Mouse (Mus musculus) A20 (cell line): ENCODE measurements around the gene Iqce.

Experiments used
- DNase-seq: peaks from one replicate; pipeline ENCODE4 v3.0.0-alpha.2; 2011; ENCODE audit warnings: low read depth, low spot score

Iqce gene

DNA sequence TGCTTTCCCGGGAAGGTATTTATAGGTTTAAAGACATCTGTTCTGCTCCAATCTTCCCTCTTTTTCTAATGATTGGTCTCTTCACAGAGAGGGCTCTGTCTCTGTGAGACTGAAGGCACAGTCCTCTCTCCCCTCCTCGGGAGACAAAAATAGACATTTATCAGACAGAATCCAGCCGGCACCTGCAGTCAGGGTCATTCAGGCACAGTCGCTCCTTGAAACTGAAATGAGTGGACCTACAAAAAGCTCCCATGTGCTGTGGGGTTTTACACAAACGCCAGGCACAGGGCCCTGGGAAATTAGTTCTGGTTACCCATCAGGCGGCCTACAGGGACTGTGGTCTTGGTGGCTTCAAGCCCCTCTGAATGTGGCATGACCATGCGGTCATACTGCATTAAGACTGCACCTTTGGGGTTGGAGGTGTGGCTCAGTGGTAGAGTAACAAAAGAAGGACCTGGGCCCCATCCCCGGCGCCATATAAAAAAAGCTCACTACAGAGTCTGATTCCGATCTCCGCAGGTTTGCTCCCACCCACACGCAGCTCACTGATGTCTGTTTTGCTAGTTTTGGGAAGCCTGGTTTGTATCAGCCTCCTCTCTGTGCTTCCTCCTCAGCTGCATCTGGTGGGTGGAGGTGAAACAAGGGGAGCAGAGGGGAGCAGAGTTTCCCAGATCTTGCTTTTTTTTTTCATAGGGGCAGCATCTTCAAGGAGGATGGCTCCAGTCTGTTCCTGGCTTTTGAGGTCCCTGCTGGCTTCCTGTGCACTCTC, 40.1 kb downstream of the Iqce start:
- DNase-seq, result no peak

DNA sequence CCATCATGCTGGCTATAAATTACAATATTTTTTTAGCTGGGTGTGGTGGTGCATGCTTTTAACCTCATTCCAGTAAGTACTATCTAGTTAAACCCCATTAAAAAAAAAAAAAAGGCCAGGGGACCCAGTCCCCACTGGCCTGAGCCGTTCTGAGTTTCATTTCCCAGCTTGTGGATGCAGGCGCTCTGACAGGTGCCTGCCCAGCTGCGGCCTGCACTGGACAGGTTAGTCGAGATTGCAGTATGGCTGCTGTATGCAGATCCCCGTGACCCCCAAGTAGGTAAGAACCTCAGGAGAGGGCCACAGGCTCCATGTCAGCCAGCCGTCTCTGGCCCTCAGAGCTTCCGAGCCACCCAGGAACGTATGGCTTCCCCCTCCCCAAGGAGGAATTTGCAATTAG, 40.8 kb downstream of the Iqce start:
- DNase-seq, result no peak

DNA sequence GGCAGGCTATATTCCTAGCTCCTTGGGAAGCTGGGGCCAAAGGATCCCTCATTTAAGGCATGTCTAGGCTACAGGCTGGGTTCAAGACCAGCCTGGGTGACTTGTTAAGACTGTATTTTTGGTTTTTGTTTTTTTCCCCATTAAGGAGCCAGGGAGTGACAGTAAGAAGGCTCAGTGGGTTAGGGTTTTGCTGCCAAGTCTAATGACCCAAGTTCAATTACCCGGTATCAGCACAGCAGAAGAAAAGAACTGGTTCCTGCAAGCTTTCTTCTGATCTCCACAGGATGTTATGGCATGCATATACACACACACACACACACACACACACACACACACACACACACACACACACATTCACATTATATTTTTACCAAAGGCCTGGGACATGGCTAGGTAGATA, 41.8 kb downstream of the Iqce start:
- no peak for DNase-seq

DNA sequence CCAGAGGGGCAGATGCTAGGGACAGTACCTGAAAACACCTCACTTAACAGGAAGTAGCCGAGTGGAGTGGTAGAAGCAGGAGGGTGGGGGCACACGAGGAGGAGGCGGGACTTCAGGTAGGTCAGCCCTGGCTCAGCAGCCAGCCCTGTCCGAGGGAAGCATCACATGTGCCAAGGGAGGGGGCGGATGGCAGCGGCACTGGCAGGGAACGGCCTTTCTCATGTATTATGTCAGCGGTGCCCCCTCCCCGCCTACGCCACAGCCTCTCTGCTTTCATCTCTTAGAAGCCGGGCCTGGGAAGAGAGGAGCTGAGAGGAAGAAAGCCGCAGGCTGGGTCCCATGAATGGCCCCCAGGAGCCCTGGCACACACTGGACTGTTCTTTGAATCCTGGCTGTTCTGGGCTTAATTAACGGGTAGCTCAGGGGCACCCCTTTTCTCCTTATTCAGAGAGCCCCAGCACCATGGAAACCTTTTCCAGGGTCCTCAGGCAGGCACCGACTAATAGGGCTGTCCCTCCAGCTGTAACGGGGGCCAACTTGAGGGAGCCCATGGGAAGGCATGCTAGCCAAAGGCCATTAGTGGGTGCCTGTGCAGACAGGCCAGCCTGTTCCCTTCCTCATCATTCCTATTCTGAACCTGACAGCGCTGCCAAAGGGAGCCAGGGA, 42.4 kb downstream of the Iqce start:
- DNase-seq, result peak; percentile 27

DNA sequence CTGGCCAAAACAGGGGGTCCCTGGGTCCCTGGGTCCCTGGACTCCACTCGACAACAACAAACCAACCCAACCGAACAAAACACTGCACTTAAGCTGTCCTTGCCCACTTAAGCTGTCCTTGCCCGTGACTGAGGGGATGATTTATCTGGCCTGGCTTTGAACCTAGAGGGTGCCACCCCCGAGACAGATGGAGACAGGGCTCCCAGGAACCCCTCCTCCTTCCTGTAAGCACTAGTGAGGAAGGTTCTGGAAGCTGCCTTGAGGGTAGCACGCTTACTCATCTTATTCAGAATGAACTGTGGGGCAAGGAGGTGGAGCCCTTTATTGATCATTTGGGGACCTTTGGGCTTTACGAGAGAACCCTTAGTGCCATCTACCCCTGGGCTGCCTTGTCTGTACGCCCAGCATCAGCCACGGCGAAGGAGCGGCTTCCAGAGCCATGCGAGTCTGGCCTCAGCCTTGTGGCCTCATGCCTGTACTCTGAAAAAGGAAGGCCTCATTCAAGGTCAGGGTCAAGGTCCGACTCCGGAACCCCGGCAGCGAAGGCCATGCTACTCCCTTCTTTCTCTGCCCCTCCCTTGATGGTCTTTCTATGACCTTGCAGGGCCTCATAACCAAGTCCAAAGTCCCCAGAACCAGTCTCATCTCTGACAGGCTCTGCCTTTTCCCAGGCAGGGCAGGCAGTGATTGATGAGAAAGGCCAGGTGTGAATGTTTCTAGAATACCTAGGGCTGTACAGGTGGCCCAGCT, 47.9 kb downstream of the Iqce start:
- DNase-seq, result no peak

DNA sequence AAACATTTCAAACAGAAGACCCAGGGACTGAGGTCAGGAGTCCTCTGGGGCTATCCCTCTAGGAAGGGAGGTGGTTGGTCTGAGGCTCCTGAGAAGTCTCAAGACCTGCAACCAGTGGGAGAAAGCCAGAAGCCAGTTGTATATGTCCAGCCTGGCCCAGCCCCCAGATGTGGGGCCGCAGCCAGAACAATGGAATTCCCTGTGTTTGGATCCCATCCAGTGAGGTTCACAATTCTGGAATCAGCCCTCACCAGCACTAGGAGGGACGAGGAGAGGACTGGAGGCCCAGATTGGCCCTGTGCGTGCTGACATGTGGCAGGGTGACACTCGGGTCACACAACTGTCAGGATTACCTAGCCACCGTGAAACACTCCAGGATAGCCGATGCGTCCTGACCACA, 49.6 kb downstream of the Iqce start:
- no peak for DNase-seq

DNA sequence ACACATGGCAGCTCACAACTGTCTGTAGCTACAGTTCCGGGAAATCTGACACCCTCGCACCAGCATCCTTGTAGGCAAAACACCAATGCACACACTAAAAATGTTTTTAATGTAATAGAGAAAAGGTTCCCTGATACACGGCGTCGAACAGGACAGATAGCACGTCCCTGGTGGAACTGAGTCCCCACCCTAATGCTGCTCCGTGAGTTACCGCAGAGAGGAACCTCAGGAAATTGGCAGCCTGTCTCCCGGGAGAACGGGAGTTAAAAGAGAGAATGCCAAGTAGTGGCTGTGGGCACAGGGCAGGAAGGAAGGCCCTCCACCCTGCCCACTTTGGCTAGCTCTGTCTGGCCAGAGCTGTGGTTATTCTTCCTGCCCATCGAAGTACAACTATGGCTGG, 50.9 kb downstream of the Iqce start:
- no peak for DNase-seq

DNA sequence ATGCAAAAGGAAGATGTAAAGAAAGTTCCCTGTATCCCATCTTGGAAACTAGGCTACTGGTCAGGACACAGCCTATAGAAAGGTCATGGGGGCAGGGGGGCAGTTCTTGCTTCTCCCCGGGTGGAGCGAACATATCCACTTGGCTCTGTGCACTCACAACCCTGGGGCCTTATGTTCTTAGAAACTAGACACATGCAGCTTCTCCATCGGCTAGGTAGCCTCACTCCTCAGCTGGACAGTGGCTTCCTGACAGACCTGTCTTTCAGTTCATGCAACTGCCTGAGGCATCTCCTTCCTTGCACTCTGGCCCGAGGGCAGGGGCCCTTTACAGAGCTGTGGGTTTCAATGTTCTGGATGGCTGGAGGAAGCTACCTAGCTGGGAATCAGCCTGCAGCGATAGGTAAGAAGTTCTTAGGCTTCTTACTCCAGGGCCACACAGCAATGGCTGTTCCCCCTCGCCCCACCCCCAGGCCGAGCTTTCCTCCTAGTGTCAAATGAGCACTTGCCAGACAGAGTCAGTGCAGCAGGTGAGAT, 52.2 kb downstream of the Iqce start:
- no peak for DNase-seq

DNA sequence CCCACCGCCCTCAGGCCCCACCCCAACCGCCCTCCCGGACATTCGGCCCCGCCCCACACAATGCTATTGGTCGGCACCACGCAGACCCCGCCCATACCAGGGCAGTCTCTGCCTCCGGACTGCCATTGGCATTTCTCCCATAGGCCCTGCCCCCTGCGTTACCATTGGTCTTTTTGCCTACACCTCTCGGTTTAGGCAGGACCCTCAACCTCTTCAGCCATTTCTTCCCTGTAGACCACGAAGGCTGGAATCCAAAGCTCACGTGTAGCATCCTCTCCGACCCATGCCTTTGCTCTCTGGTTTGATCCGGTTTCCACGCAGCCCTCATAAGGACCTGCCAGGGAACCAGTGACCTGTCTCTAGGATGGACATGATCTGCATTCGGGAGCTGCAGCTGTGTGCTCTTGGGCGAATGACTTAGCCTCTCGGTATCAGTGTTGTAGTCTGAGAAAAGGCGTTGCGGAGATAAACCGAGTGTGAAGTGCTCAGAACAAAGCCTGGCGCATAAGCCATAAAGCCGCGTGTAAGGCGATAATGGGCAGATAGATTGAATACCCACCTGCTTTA, 53.0 kb downstream of the Iqce start:
- peak; percentile 97 for DNase-seq

DNA sequence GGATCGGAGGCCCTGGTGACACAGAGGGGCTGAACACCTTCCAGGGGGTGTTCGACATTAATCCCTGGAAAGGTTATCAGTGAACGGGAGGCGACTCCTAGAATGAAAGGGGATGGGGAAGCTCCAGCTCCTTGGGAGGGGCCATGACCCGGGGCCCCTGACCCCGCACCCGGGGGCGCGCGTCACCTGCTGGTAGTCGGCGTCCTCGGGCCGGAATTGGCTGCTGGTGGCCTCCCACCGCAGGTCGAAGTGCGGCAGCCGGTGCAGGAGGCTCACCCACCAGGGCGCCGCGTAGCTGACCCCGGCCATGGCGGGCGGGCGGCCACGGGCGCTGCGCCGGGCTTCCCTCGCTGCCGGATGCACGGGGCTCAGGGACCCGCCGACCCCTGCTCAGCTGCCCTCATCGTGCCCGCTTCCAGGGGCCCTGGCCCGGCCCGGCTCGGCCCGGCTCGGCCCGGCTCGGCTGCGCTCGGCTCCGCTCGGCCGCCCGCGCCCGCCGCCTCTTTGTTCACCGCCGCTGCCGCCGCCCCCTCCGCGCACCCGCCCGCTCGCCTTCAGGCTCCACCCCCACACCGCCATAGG, 53.6 kb downstream of the Iqce start, which contains the start of gene Ttyh3:
Ttyh3 (minus strand) TSS at position 513 of the 582 bp plus-strand sequence.
- DNase-seq, result no peak

DNA sequence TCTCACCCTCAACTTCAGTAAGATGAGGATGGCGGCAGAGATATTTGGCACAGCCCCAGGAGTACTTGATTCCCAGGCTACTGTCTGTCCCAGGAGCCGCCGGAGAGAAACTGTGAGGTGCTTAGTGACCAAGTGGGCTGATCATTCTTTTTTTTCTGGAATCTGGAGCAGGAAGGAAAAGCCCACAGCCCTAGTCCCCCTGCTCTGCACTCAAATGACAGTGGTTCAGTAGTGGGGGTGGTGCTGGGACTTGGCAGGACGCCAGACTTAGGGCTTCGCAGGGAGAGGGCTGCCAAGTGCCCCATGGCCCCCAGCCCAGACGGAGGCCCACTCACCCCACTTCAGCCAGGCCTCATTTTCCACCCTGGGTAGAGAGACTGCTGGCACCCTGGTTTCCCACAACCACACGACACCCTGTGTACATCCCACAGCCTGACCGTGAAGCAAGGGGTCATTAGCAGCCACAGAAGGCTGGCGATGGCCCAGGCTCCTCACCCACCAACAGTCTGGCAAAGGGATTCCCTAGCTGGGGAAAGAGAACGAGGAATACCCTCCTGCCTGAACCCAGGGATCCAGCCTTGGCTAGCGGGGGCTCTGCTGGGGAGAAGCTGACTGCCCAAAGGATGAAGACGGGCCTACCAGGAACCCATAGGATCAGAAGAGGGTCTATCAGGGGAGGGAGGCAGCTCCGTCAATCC, 54.2 kb downstream of the Iqce start:
- DNase-seq, result no peak

DNA sequence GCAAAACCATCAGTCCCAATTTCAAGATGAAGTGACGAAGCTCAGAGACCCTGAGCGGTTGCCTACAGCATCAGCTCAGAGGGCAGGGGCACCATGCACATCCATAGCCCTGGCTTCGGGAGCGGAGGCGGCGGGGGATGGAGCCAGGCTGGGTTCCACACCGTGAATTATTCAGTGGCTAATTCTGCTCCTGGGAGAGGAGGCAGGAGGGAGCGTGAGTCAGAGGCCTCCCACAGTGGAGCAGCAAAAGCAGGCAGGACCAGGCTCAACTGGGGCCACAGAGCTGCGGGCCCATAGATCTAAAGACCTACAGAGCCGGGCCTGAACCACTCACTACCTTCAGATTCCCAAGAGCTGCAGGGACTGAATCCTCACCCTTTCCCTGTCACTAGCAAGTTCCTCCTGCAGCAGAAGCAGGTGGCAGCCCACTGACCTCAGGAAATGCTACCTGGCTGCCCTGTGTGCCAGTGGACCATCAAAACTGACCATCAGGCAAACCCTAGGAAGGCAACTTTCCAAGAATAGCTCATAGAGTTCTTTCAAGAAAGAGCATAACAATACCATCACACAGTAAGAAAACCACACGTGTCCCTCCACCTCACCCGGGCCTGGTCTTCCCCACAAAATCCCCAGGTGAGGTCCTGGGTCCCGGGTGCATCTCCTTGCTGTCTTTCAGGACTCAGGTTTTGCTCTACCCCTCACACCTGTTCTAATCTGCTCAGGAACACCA, 55.0 kb downstream of the Iqce start:
- DNase-seq, result no peak

DNA sequence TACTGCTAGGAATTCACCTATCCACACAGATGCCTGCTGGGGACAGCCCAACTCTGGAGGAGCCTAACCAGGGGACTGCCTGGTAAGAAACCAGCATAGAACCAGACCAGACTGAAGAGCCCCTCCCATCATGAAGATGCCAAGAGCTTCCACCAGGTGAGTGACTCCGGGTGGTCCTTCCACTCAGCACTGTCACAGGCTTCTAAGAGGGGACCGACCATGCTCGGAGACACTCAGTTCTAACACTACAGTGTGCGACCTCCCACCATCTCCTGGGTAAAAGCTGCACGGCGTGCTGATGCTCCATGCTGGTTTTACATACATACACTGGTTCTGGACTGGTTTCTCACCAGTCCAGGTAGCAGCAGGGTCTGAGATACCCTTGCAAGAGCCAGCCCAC, 56.0 kb downstream of the Iqce start:
- no peak for DNase-seq

DNA sequence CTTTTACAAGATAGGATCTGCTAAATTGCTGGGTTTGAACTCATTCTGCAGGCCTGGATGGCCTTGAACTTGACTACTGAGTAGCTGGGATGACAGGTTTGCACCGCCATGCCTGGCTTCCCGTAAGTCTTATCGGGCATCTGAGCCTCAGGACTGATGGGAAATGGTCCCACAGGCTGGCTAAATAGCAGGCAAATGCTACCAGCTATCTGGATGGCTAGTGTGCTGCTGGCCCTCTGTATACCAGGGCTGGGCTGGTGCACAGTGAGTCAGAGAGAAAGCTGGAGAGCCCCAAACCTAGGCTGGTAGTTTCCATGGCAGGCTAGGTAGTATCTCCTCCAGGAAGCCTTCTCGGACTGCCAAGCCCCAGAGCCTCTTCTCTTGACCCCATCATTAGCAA, 56.7 kb downstream of the Iqce start:
- no peak for DNase-seq

DNA sequence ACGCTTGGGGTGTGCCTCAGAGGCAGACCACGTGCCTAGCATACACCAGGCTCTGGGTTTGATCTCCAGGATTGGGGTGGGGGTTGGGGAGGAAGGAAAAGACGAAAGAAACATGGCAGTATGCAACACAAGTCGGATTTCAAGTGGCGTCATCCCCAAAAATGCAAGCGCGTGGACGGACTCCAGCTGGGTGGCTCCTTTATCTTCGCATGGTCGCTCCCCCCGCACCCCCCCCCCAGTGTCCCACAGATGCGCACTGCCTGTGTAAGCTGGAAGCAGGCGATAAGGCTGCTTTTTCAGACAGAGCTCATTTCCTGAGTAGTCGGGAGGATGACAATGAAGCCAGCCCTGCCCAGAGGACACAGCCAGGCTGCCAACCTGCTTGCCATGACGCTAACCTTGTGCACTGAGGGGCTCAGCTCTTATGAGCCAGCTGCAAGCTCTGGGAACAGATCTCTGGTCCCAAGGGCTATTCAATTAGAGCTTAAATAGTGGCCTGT, 57.4 kb downstream of the Iqce start:
- DNase-seq, result no peak

DNA sequence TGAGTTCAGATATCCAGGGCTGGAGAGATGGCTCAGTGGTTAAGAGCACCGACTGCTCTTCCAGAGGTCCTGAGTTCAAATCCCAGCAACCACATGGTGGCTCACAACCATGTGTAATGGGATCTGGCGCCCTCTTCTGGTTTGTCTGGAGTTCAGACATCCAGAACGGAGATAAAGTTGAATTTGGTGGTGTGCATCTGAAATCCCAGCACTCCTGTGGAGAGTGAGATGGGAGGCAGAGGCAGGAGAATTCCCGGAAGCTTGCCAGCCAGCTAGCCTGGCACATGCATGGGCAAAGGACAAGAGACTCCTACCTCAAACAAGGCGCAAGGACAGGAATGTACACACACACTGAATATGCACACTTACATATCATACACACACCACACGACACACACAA, 57.9 kb downstream of the Iqce start:
- DNase-seq, result no peak

DNA sequence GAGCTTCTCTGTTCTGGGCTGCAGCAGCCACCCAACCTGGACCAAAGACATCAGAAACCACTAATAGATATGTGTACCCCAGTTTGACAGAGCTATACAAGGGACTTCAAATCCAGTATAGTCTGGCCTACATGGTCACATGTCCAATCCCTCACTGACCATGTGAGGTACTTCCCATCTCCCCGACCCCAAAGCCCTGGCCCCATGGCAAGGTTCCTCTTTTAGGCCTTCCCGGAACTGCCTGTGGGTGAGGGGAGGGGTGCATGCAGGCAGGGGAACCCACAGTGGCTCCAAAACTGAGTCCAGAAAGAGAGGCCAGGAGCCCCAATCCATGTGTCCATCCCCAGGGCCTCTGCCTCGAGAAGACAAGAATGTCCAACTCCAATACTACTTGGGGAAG, 60.1 kb downstream of the Iqce start:
- no peak for DNase-seq

DNA sequence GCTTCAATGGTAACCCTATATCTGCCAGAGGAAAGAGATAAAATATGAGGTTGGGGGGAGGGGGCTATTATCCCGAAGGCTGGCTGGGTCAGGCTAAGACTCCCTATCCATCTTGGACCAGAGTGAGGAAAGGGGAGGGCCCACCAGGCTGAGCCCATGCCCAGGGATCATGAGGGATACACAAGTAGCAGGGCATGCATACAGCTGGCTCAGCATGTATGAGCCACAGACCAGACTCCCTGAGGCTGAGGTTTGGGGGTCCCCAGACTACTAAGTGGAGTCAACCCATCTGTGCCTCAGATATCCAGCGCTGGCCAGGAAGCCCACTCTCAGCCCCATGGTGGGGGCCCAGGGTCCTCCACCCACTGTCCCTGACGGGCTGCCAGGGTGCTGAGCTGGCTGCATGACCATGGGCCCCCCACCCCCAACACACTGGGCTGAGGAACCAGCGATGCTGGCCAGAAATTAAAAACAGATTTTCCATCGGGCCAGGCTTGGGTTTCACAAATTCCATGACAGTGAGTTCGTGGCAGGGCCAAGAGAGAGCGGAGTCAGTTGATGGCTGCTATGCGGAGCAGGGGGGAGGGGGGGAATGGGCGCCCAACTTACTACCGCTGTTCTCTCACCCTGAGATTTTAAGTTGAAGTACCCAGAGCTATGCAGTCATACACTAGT, 60.8 kb downstream of the Iqce start:
- DNase-seq, result no peak

DNA sequence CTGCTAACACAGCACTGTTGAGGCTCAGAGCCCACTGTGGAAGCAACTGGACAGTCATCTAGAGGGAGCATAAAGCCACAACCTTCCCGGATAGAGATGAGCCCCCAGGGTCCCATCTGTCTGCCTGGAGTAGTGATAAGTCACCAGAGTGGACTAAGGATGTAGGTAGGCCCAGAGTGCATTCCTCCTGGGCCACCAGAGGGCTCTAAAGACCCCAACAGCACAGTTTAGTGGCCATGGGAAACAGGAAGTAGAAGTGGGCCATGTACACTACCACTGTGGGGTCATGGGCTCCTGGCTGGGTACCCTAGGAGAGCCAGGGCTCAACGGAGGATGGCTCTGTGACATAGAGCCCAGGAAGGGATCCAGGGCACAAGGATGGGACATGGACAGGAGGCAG, 61.4 kb downstream of the Iqce start:
- peak; percentile 41 for DNase-seq

DNA sequence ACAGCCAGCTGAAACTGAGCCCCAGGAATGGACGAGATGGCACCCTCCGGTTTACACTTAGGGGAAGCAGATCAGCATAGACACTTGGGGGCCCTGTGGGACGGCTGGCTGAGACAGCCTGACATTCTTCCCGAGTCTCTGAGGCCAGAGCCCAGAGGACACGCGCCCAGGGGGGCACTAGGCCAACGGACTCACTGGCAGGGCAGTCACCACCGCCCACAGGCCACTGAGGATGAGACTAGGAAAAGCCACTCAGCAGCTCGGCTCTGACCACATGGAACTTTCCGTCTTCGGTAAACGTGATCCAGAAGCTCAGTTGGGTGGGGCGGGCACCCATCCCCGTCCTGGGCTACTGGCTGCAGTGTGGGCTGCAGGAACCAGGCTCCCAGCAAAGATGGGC, 62.3 kb downstream of the Iqce start:
- DNase-seq, result no peak
